Mouse (Mus musculus): ENCODE data around the gene Pnmal1. TPM values are rescaled to one million over a fixed set of nuclear protein-coding genes. Genes with fewer than 3 reads are reported as not detected.

Pnmal1 gene
- polyA plus RNA-seq, 1 experiment from 2014 or later = 76.1 TPM

- peaks cover 64% of the 10 kb centered on the region for H3K36me3 ChIP-seq (replicated peaks)
- WGBS = 95% methylated on average over 7 of the region's 7 CpGs
Measured at GRCm38 (mm10) chr7:17011909-17012590, 52.6 kb downstream of the Pnmal1 start.

More at GRCm38 (mm10) chr7:17011909-17012590, 52.6 kb downstream of the Pnmal1 start:
- H3K4me3 ChIP-seq = no peak overlapping the region
- H3K9me3 ChIP-seq = no peaks in the 10 kb centered on the region
- H3K27me3 ChIP-seq (replicated peaks) = no peaks in the 10 kb centered on the region
- no peak for ATAC-seq (replicated peaks)
- H3K4me1 ChIP-seq = 0 out of 2 replicates have a peak, but pooled peaks cover 2% of the 10 kb centered on the region
- H3K9ac ChIP-seq = no peak overlapping the region
- H3K4me2 ChIP-seq = no peak overlapping the region
- no peak overlapping the region for H3K27ac ChIP-seq

Other genes starting within 250 kb of the Pnmal1 start
- gene Ceacam9, start 237.8 kb upstream of the Pnmal1 start, polyA plus RNA-seq (2015; fragmentation: Nextera tagmentation; extraction: Ambion mirVana) = 0.17 and 0.19 TPM in 2 replicates
- gene Ap2s1, start 221.3 kb upstream of the Pnmal1 start, polyA plus RNA-seq (2015; fragmentation: Nextera tagmentation; extraction: Ambion mirVana) = 452 and 465 TPM in 2 replicates
- gene Slc1a5, start 178.3 kb upstream of the Pnmal1 start, polyA plus RNA-seq (2015; fragmentation: Nextera tagmentation; extraction: Ambion mirVana) = 12.4 and 14.3 TPM in 2 replicates
- 205 and 227 TPM in 2 replicates for gene Strn4, start 143.8 kb upstream of the Pnmal1 start, polyA plus RNA-seq (2015; fragmentation: Nextera tagmentation; extraction: Ambion mirVana)
- 51.9 and 55.1 TPM in 2 replicates for gene Fkrp, start 142.9 kb upstream of the Pnmal1 start, polyA plus RNA-seq (2015; fragmentation: Nextera tagmentation; extraction: Ambion mirVana)
- gene Prkd2, start 116.8 kb upstream of the Pnmal1 start, polyA plus RNA-seq (2015; fragmentation: Nextera tagmentation; extraction: Ambion mirVana) = 6.7 TPM in 2 replicates
- gene Dact3, start 84.4 kb upstream of the Pnmal1 start, polyA plus RNA-seq (2015; fragmentation: Nextera tagmentation; extraction: Ambion mirVana) = 4.7 and 4.8 TPM in 2 replicates
- gene Gng8, start 67.9 kb upstream of the Pnmal1 start, polyA plus RNA-seq (2015; fragmentation: Nextera tagmentation; extraction: Ambion mirVana) = 9.7 and 16.6 TPM in 2 replicates
- gene Ptgir, start 53.2 kb upstream of the Pnmal1 start, polyA plus RNA-seq (2015; fragmentation: Nextera tagmentation; extraction: Ambion mirVana) = 0.42 and 0.43 TPM in 2 replicates
- 351 and 370 TPM in 2 replicates for gene Calm3, start 35.6 kb upstream of the Pnmal1 start, polyA plus RNA-seq (2015; fragmentation: Nextera tagmentation; extraction: Ambion mirVana)
- 198 and 205 TPM in 2 replicates for gene Pnmal2, start 15.0 kb upstream of the Pnmal1 start, polyA plus RNA-seq (2015; fragmentation: Nextera tagmentation; extraction: Ambion mirVana)
- gene Gm42372, start 23.4 kb downstream of the Pnmal1 start, polyA plus RNA-seq (2015; fragmentation: Nextera tagmentation; extraction: Ambion mirVana) = 6.8 and 7.1 TPM in 2 replicates
- 6.4 and 6.8 TPM in 2 replicates for gene Ccdc8, start 33.0 kb downstream of the Pnmal1 start, polyA plus RNA-seq (2015; fragmentation: Nextera tagmentation; extraction: Ambion mirVana)
- 124 and 127 TPM in 2 replicates for gene Ppp5c, start 68.2 kb downstream of the Pnmal1 start, polyA plus RNA-seq (2015; fragmentation: Nextera tagmentation; extraction: Ambion mirVana)
- gene Hif3a, start 102.7 kb downstream of the Pnmal1 start, polyA plus RNA-seq (2015; fragmentation: Nextera tagmentation; extraction: Ambion mirVana) = 4.7 and 5.2 TPM in 2 replicates
- gene Psg16, start 114.4 kb downstream of the Pnmal1 start, polyA plus RNA-seq (2015; fragmentation: Nextera tagmentation; extraction: Ambion mirVana) = 4.4 and 6.1 TPM in 2 replicates
- not detected in 2 replicates for gene Ceacam3, start 190.6 kb downstream of the Pnmal1 start, polyA plus RNA-seq (2015; fragmentation: Nextera tagmentation; extraction: Ambion mirVana)
- gene Psg29, start 243.8 kb downstream of the Pnmal1 start, polyA plus RNA-seq (2015; fragmentation: Nextera tagmentation; extraction: Ambion mirVana) = not detected in 2 replicates

All from midbrain, embryonic 15.5 days (tissue).